Mouse (Mus musculus) thymus, adult 2 months (tissue): Measurements from ENCODE around the gene Sned1. TPM values are rescaled to one million over a fixed set of nuclear protein-coding genes. Genes with fewer than 3 reads are reported as not detected.

Experiments used
- DNase-seq: peaks from one replicate; pipeline ENCODE4 v3.0.0; 2021
- H3K27ac ChIP-seq: fragments of 200-500 bp; 2 replicates; pipeline ENCODE4 v1.5.1; 2012; ENCODE audit warnings: low read length, control low read depth; ENCODE audit not compliant: control insufficient read depth, insufficient read depth
- H3K27me3 ChIP-seq: fragments of 200-500 bp; 2 replicates; pipeline ENCODE4 v1.6.1; 2012; ENCODE audit warnings: mild to moderate bottlenecking, low read length, moderate library complexity, mixed read lengths; ENCODE audit not compliant: control insufficient read depth, insufficient read depth
- H3K36me3 ChIP-seq: fragments of 200-500 bp; 2 replicates; pipeline ENCODE4 v1.6.1; 2012; ENCODE audit warnings: mild to moderate bottlenecking, low read length, moderate library complexity; ENCODE audit not compliant: control insufficient read depth, insufficient read depth
- H3K4me1 ChIP-seq: fragments of 200-500 bp; replicated peaks from 2 replicates; pipeline ENCODE4 v1.6.1; 2012; ENCODE audit warnings: low read length; ENCODE audit not compliant: control insufficient read depth, insufficient read depth
- H3K4me3 ChIP-seq: fragments of 200-500 bp; 2 replicates; pipeline ENCODE4 v1.5.1; 2012; ENCODE audit warnings: mild to moderate bottlenecking, low read length, control low read depth, moderate library complexity; ENCODE audit not compliant: control insufficient read depth, insufficient read depth
- CTCF ChIP-seq: fragments of 200-500 bp; IDR thresholded peaks from 2 replicates; pipeline ENCODE4 v1.5.1; 2012; ENCODE audit warnings: mild to moderate bottlenecking, control low read depth, low read length, moderate library complexity, borderline replicate concordance; ENCODE audit not compliant: control insufficient read depth, poor library complexity, insufficient read depth; ENCODE audit errors: extremely low read depth
- POLR2A ChIP-seq: fragments of 200-500 bp; IDR thresholded peaks from 2 replicates; pipeline ENCODE4 v1.6.1; 2012; ENCODE audit warnings: mild to moderate bottlenecking, low read length, control low read depth, moderate library complexity; ENCODE audit not compliant: control insufficient read depth, poor library complexity, insufficient read depth; ENCODE audit errors: extremely low read depth
- WGBS: fragments of 180-500 bp; shearing (Covaris S2); methylation state at CpG from one replicate; pipeline ENCODE4 v1.1.7; 2018; 5-methylcytosine and 5-hydroxymethylcytosine counted together
- polyA plus RNA-seq: library from polyadenylated mRNA; depleted of rRNA; stranded (reverse); fragments of >200 nt; gene quantifications from 2 replicates; pipeline ENCODE4 v1.2.3, GENCODE M21; 2012

Sned1 gene
- polyA plus RNA-seq, 1 experiment = 3.8 TPM

- H3K27ac ChIP-seq = no peak overlapping the region
- 82% methylated on average over 7 of the region's 7 CpGs for WGBS
- DNase-seq = no peak
Measured at GRCm38 (mm10) chr1:93217530-93217929, 18.1 kb upstream of the Sned1 start.

GRCm38 (mm10) chr1:93220776-93221175 is 14.9 kb upstream of the Sned1 start:
- Histone ChIP-seq H3K4me1 (no peaks in the 10 kb centered on the region), H3K4me3 (no peak overlapping the region), H3K27me3 (no peaks in the 10 kb centered on the region), H3K36me3 (no peaks in the 10 kb centered on the region), H3K27ac (no peak overlapping the region)
- DNase-seq = no peak
- TF ChIP-seq CTCF = no peak
- TF ChIP-seq POLR2A = no peak
- WGBS = 88% methylated on average over 7 of the region's 7 CpGs

More at GRCm38 (mm10) chr1:93217530-93217929, 18.1 kb upstream of the Sned1 start:
- Histone ChIP-seq H3K27me3 (no peaks in the 10 kb centered on the region), H3K36me3 (no peaks in the 10 kb centered on the region), H3K4me3 (no peak overlapping the region), H3K4me1 (no peaks in the 10 kb centered on the region)
- no peak for TF ChIP-seq CTCF
- TF ChIP-seq POLR2A = no peak

GRCm38 (mm10) chr1:93223972-93224371 is 11.7 kb upstream of the Sned1 start:
- 9% methylated on average over 18 of the region's 18 CpGs for WGBS
- H3K4me1 ChIP-seq = no peaks in the 10 kb centered on the region
- peak; percentile 60 for DNase-seq
- H3K36me3 ChIP-seq = no peaks in the 10 kb centered on the region
- H3K4me3 ChIP-seq = no peak overlapping the region
- H3K27ac ChIP-seq = no peak overlapping the region
- no peaks in the 10 kb centered on the region for H3K27me3 ChIP-seq
- peak; percentile 84 for TF ChIP-seq CTCF
- no peak for TF ChIP-seq POLR2A

- WGBS = 71% methylated on average over 4 of the region's 4 CpGs
- H3K27me3 ChIP-seq = no peaks in the 10 kb centered on the region
- H3K4me3 ChIP-seq = no peak overlapping the region
- no peaks in the 10 kb centered on the region for H3K4me1 ChIP-seq
- H3K27ac ChIP-seq = no peak overlapping the region
- TF ChIP-seq CTCF = no peak
- TF ChIP-seq POLR2A = no peak
- no peaks in the 10 kb centered on the region for H3K36me3 ChIP-seq
- no peak for DNase-seq
Measured at GRCm38 (mm10) chr1:93225226-93225625, 10.4 kb upstream of the Sned1 start.

GRCm38 (mm10) chr1:93225731-93226520 is 9.7 kb upstream of the Sned1 start:
- no peaks in the 10 kb centered on the region for H3K4me1 ChIP-seq
- DNase-seq = no peak
- WGBS = 88% methylated on average over 5 of the region's 5 CpGs
- no peaks in the 10 kb centered on the region for H3K36me3 ChIP-seq
- no peaks in the 10 kb centered on the region for H3K27me3 ChIP-seq
- TF ChIP-seq POLR2A (no peak), CTCF (no peak)
- no peak overlapping the region for H3K27ac ChIP-seq
- no peak overlapping the region for H3K4me3 ChIP-seq

- H3K27me3 ChIP-seq = no peaks in the 10 kb centered on the region
- no peak for DNase-seq
- no peaks in the 10 kb centered on the region for H3K36me3 ChIP-seq
- H3K27ac ChIP-seq = no peak overlapping the region
- TF ChIP-seq POLR2A = no peak
- no peak for TF ChIP-seq CTCF
- no peak overlapping the region for H3K4me3 ChIP-seq
- WGBS = 85% methylated on average over 7 of the region's 7 CpGs
- H3K4me1 ChIP-seq = no peaks in the 10 kb centered on the region
Measured at GRCm38 (mm10) chr1:93227303-93227975, 8.2 kb upstream of the Sned1 start.
